Mouse (Mus musculus): Measurements from ENCODE around the gene Zdhhc6. TPM values are rescaled to one million over a fixed set of nuclear protein-coding genes. Genes with fewer than 3 reads are reported as not detected.

Zdhhc6 gene
- polyA plus RNA-seq, 1 experiment from 2014 or later: 64.7 TPM

GRCm38 (mm10) chr19:55258514-55258913, 57.3 kb downstream of the Zdhhc6 start:
- Histone ChIP-seq H3K36me3 (ENCODE audit: control insufficient read depth, insufficient read depth, low read length) (no peaks in the 10 kb centered on the region), H3K4me1 (ENCODE audit: control insufficient read depth, insufficient read depth, low read length) (peaks cover 14% of the 10 kb centered on the region), H3K4me3 (ENCODE audit: low read depth, low read length) (no peak overlapping the region), H3K9me3 (replicated peaks; ENCODE audit: control insufficient read depth, low read length, poor library complexity, severe bottlenecking) (no peaks in the 10 kb centered on the region), H3K4me2 (ENCODE audit: low read length) (no peak overlapping the region), H3K27ac (ENCODE audit: low read length) (no peak overlapping the region), H3K9ac (ENCODE audit: low read depth, low read length) (no peak overlapping the region), H3K27me3 (ENCODE audit: control insufficient read depth, insufficient read depth, low read depth, low read length) (no peaks in the 10 kb centered on the region)
- no peak for ATAC-seq
- WGBS: 91% methylated on average over 5 of the region's 5 CpGs

- WGBS: 92% methylated on average over 5 of the region's 5 CpGs
- Histone ChIP-seq H3K4me3 (ENCODE audit: low read depth, low read length) (no peak overlapping the region), H3K27me3 (ENCODE audit: control insufficient read depth, insufficient read depth, low read depth, low read length) (no peaks in the 10 kb centered on the region), H3K27ac (ENCODE audit: low read length) (no peak overlapping the region), H3K4me2 (ENCODE audit: low read length) (no peak overlapping the region), H3K36me3 (ENCODE audit: control insufficient read depth, insufficient read depth, low read length) (no peaks in the 10 kb centered on the region), H3K9me3 (replicated peaks; ENCODE audit: control insufficient read depth, low read length, poor library complexity, severe bottlenecking) (no peaks in the 10 kb centered on the region), H3K4me1 (ENCODE audit: control insufficient read depth, insufficient read depth, low read length) (peaks cover 21% of the 10 kb centered on the region), H3K9ac (ENCODE audit: low read depth, low read length) (no peak overlapping the region)
- ATAC-seq: no peak
These were observed 58.0 kb downstream of the Zdhhc6 start for GRCm38 (mm10) chr19:55257656-55258375.

- Histone ChIP-seq H3K27ac (ENCODE audit: low read length) (no peak overlapping the region), H3K9me3 (replicated peaks; ENCODE audit: control insufficient read depth, low read length, poor library complexity, severe bottlenecking) (no peaks in the 10 kb centered on the region), H3K9ac (ENCODE audit: low read depth, low read length) (no peak overlapping the region), H3K4me1 (ENCODE audit: control insufficient read depth, insufficient read depth, low read length) (peaks cover 21% of the 10 kb centered on the region), H3K4me3 (ENCODE audit: low read depth, low read length) (no peak overlapping the region), H3K27me3 (ENCODE audit: control insufficient read depth, insufficient read depth, low read depth, low read length) (no peaks in the 10 kb centered on the region), H3K36me3 (ENCODE audit: control insufficient read depth, insufficient read depth, low read length) (no peaks in the 10 kb centered on the region), H3K4me2 (ENCODE audit: low read length) (no peak overlapping the region)
- WGBS: 76% methylated on average over 9 of the region's 9 CpGs
- ATAC-seq: no peak
These were observed 59.7 kb downstream of the Zdhhc6 start for GRCm38 (mm10) chr19:55256156-55256555.

GRCm38 (mm10) chr19:55254513-55255016, 61.3 kb downstream of the Zdhhc6 start:
- H3K9ac ChIP-seq (ENCODE audit: low read depth, low read length): peak overlapping the region; percentile 52
- no peaks in the 10 kb centered on the region for H3K27me3 ChIP-seq (ENCODE audit: control insufficient read depth, insufficient read depth, low read depth, low read length)
- no peaks in the 10 kb centered on the region for H3K9me3 ChIP-seq (replicated peaks; ENCODE audit: control insufficient read depth, low read length, poor library complexity, severe bottlenecking)
- H3K4me1 ChIP-seq (ENCODE audit: control insufficient read depth, insufficient read depth, low read length): peaks cover 21% of the 10 kb centered on the region
- peak overlapping the region; percentile 40 for H3K27ac ChIP-seq (ENCODE audit: low read length)
- peak overlapping the region; percentile 59 for H3K4me2 ChIP-seq (ENCODE audit: low read length)
- 7% methylated on average over 5 of the region's 5 CpGs for WGBS
- H3K4me3 ChIP-seq (ENCODE audit: low read depth, low read length): peak overlapping the region; percentile 39
- no peaks in the 10 kb centered on the region for H3K36me3 ChIP-seq (ENCODE audit: control insufficient read depth, insufficient read depth, low read length)
- peak; percentile 76 for ATAC-seq

- no peaks in the 10 kb centered on the region for H3K9me3 ChIP-seq (replicated peaks; ENCODE audit: control insufficient read depth, low read length, poor library complexity, severe bottlenecking)
- no peaks in the 10 kb centered on the region for H3K27me3 ChIP-seq (ENCODE audit: control insufficient read depth, insufficient read depth, low read depth, low read length)
- H3K4me3 ChIP-seq (ENCODE audit: low read depth, low read length): peak overlapping the region; percentile 39
- H3K36me3 ChIP-seq (ENCODE audit: control insufficient read depth, insufficient read depth, low read length): no peaks in the 10 kb centered on the region
- peak overlapping the region; percentile 59 for H3K4me2 ChIP-seq (ENCODE audit: low read length)
- peak overlapping the region; percentile 52 for H3K9ac ChIP-seq (ENCODE audit: low read depth, low read length)
- peaks cover 21% of the 10 kb centered on the region for H3K4me1 ChIP-seq (ENCODE audit: control insufficient read depth, insufficient read depth, low read length)
- under 1% methylated on average over 32 of the region's 32 CpGs for WGBS
- peak overlapping the region; percentile 40 for H3K27ac ChIP-seq (ENCODE audit: low read length)
- peak; percentile 77 for ATAC-seq
These were observed 62.0 kb downstream of the Zdhhc6 start for GRCm38 (mm10) chr19:55253570-55254441.

- Histone ChIP-seq H3K36me3 (ENCODE audit: control insufficient read depth, insufficient read depth, low read length) (no peaks in the 10 kb centered on the region), H3K27me3 (ENCODE audit: control insufficient read depth, insufficient read depth, low read depth, low read length) (no peaks in the 10 kb centered on the region), H3K4me2 (ENCODE audit: low read length) (peak overlapping the region; percentile 59), H3K27ac (ENCODE audit: low read length) (peak overlapping the region; percentile 40), H3K4me3 (ENCODE audit: low read depth, low read length) (peak overlapping the region; percentile 39), H3K9ac (ENCODE audit: low read depth, low read length) (peak overlapping the region; percentile 52), H3K9me3 (replicated peaks; ENCODE audit: control insufficient read depth, low read length, poor library complexity, severe bottlenecking) (no peaks in the 10 kb centered on the region), H3K4me1 (ENCODE audit: control insufficient read depth, insufficient read depth, low read length) (peaks cover 21% of the 10 kb centered on the region)
- 3% methylated on average over 9 of the region's 9 CpGs for WGBS
- ATAC-seq: no peak
These were observed 62.6 kb downstream of the Zdhhc6 start for GRCm38 (mm10) chr19:55253239-55253569.

GRCm38 (mm10) chr19:55251383-55252124, 64.3 kb downstream of the Zdhhc6 start, which contains the start of gene Acsl5:
TSS of gene Acsl5 (plus strand) at chr19:55251938.
- WGBS: 93% methylated on average over 9 of the region's 9 CpGs
- H3K4me2 ChIP-seq (ENCODE audit: low read length): no peak within 1 kb of the TSS; the same call in 1 of the 2 replicates
- H3K9me3 ChIP-seq (replicated peaks; ENCODE audit: control insufficient read depth, low read length, poor library complexity, severe bottlenecking): no peaks in the 10 kb centered on the region
- peaks cover 21% of the 10 kb centered on the region for H3K4me1 ChIP-seq (ENCODE audit: control insufficient read depth, insufficient read depth, low read length)
- no peak within 1 kb of the TSS for H3K4me3 ChIP-seq (ENCODE audit: low read depth, low read length)
- no peaks in the 10 kb centered on the region for H3K27me3 ChIP-seq (ENCODE audit: control insufficient read depth, insufficient read depth, low read depth, low read length)
- H3K27ac ChIP-seq (ENCODE audit: low read length): no peak within 1 kb of the TSS
- no peak within 1 kb of the TSS for H3K9ac ChIP-seq (ENCODE audit: low read depth, low read length)
- no peaks in the 10 kb centered on the region for H3K36me3 ChIP-seq (ENCODE audit: control insufficient read depth, insufficient read depth, low read length)
- ATAC-seq: no peak

GRCm38 (mm10) chr19:55250451-55250850, 65.4 kb downstream of the Zdhhc6 start:
- H3K4me2 ChIP-seq (ENCODE audit: low read length): no peak overlapping the region
- no peak overlapping the region for H3K9ac ChIP-seq (ENCODE audit: low read depth, low read length)
- no peak for ATAC-seq
- no peak overlapping the region for H3K27ac ChIP-seq (ENCODE audit: low read length)
- H3K27me3 ChIP-seq (ENCODE audit: control insufficient read depth, insufficient read depth, low read depth, low read length): no peaks in the 10 kb centered on the region
- WGBS: 87% methylated on average over 5 of the region's 5 CpGs
- no peaks in the 10 kb centered on the region for H3K36me3 ChIP-seq (ENCODE audit: control insufficient read depth, insufficient read depth, low read length)
- H3K4me1 ChIP-seq (ENCODE audit: control insufficient read depth, insufficient read depth, low read length): peaks cover 21% of the 10 kb centered on the region
- no peak overlapping the region for H3K4me3 ChIP-seq (ENCODE audit: low read depth, low read length)
- no peaks in the 10 kb centered on the region for H3K9me3 ChIP-seq (replicated peaks; ENCODE audit: control insufficient read depth, low read length, poor library complexity, severe bottlenecking)

Measured in midbrain, embryonic 16.5 days (tissue).